Mouse (Mus musculus): Measurements from ENCODE around the gene Slc6a4. TPM values are rescaled to one million over a fixed set of nuclear protein-coding genes. Genes with fewer than 3 reads are reported as not detected.

Slc6a4 gene
- total and polyA plus RNA-seq, 2 experiments from 2014 or later = 12.4 to 23.9 TPM

DNA sequence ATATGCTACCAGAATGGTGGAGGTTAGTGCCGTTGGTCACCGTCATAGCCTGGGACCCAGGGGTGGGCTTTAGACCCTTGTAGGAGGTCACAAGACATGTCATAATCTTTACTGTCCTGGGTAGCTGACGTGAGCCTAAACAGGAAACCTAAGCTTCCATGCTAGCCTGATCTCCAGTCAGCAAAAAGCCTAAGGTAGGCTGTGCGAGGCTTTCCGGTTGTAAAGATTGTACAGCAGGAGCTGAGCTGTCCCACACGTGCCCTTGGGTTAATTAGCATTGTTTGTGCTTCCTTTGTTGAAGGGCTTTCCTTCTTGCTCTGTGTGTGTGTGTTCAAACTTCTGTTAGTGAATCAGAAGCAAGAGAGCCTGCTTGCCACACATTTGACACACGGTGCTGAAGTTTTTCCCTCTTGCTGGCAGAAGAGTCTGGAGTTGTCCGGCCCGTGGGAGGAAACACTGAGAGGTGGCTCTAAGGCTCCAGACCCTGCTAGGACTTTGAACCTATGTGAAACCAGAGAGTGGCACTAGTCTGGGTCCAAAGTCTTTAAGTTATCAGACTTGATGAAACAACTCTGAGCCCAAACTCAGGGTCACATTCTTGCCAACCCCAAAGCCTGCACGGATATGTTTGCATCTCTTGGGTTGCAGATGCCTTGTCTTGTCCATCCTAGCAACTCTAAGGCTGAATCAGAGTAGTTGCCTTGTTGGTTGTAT lies 12.5 kb downstream of the Slc6a4 start:
- Histone ChIP-seq H3K27me3 (ENCODE audit: insufficient read depth, low read length) (no peaks in the 10 kb centered on the region), H3K27ac (no peak overlapping the region), H3K36me3 (ENCODE audit: insufficient read depth, low read length) (no peaks in the 10 kb centered on the region), H3K9ac (replicated peaks; ENCODE audit: low read length) (no peak overlapping the region), H3K4me2 (ENCODE audit: low read depth, low read length) (no peak overlapping the region), H3K4me1 (ENCODE audit: insufficient read depth, low read length) (no peaks in the 10 kb centered on the region), H3K4me3 (ENCODE audit: low read length) (no peak overlapping the region), H3K9me3 (ENCODE audit: low read length) (no peaks in the 10 kb centered on the region)
- 81% methylated on average over 10 of the region's 10 CpGs for WGBS
- DNase-seq (ENCODE audit: low spot score) = no peak
- TF ChIP-seq CTCF (IDR thresholded peaks at IDR 0.05; ENCODE audit: low read depth) = no peak
- no peak for ATAC-seq

GRCm38 (mm10) chr11:77018046-77018445 lies 19.6 kb downstream of the Slc6a4 start:
- no peak overlapping the region for H3K4me2 ChIP-seq (ENCODE audit: low read depth, low read length)
- no peaks in the 10 kb centered on the region for H3K36me3 ChIP-seq (ENCODE audit: insufficient read depth, low read length)
- WGBS = 79% methylated on average over 11 of the region's 11 CpGs
- TF ChIP-seq CTCF (IDR thresholded peaks at IDR 0.05; ENCODE audit: low read depth) = no peak
- H3K27me3 ChIP-seq (ENCODE audit: insufficient read depth, low read length) = no peaks in the 10 kb centered on the region
- DNase-seq (ENCODE audit: low spot score) (no peak), ATAC-seq (no peak)
- no peaks in the 10 kb centered on the region for H3K9me3 ChIP-seq (ENCODE audit: low read length)
- H3K27ac ChIP-seq = no peak overlapping the region
- no peak overlapping the region for H3K4me3 ChIP-seq (ENCODE audit: low read length)
- H3K9ac ChIP-seq (replicated peaks; ENCODE audit: low read length) = no peak overlapping the region
- no peaks in the 10 kb centered on the region for H3K4me1 ChIP-seq (ENCODE audit: insufficient read depth, low read length)

- H3K9ac ChIP-seq (replicated peaks; ENCODE audit: low read length) = no peak overlapping the region
- WGBS = 79% methylated on average over 8 of the region's 8 CpGs
- DNase-seq (ENCODE audit: low spot score) (no peak), ATAC-seq (no peak)
- H3K4me1 ChIP-seq (ENCODE audit: insufficient read depth, low read length) = no peaks in the 10 kb centered on the region
- no peaks in the 10 kb centered on the region for H3K27me3 ChIP-seq (ENCODE audit: insufficient read depth, low read length)
- no peak overlapping the region for H3K4me3 ChIP-seq (ENCODE audit: low read length)
- no peak overlapping the region for H3K27ac ChIP-seq
- H3K36me3 ChIP-seq (ENCODE audit: insufficient read depth, low read length) = no peaks in the 10 kb centered on the region
- no peaks in the 10 kb centered on the region for H3K9me3 ChIP-seq (ENCODE audit: low read length)
- no peak overlapping the region for H3K4me2 ChIP-seq (ENCODE audit: low read depth, low read length)
- TF ChIP-seq CTCF (IDR thresholded peaks at IDR 0.05; ENCODE audit: low read depth) = no peak
These were observed 21.1 kb downstream of the Slc6a4 start for GRCm38 (mm10) chr11:77019539-77019938.

- Histone ChIP-seq H3K4me3 (ENCODE audit: low read length) (no peak overlapping the region), H3K36me3 (ENCODE audit: insufficient read depth, low read length) (no peaks in the 10 kb centered on the region), H3K27ac (no peak overlapping the region), H3K4me1 (ENCODE audit: insufficient read depth, low read length) (no peaks in the 10 kb centered on the region), H3K4me2 (ENCODE audit: low read depth, low read length) (no peak overlapping the region), H3K9ac (replicated peaks; ENCODE audit: low read length) (no peak overlapping the region), H3K9me3 (ENCODE audit: low read length) (no peaks in the 10 kb centered on the region), H3K27me3 (ENCODE audit: insufficient read depth, low read length) (no peaks in the 10 kb centered on the region)
- no peak for TF ChIP-seq CTCF (IDR thresholded peaks at IDR 0.05; ENCODE audit: low read depth)
- ATAC-seq (no peak), DNase-seq (ENCODE audit: low spot score) (no peak)
- WGBS = 70% methylated on average over 9 of the region's 9 CpGs
These were observed 23.5 kb downstream of the Slc6a4 start for GRCm38 (mm10) chr11:77021749-77022396.

DNA sequence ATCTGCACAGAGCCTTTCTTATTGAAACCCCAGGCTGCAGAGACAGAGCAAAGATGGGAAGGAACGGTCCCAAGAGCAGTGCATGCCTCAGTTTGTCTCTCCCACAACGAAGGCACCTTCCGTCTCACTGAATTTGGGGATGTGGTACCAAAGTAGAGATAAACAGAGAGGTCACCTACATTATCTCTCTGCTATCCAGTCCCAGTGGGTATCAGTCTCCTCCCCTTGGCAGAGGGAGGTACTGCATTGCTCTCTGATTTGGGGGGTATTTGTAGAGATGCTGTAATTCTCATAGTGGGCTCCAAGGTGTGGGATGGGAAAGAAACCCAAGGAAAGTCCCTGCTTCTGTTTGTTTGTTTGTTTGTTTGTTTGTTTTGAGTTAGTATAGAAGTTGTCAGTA lies 28.2 kb downstream of the Slc6a4 start:
- WGBS = 72% methylated on average over 3 of the region's 3 CpGs
- TF ChIP-seq CTCF (IDR thresholded peaks at IDR 0.05; ENCODE audit: low read depth) = peak; percentile 37; the same call in 1 of the 2 replicates
- no peak overlapping the region for H3K4me3 ChIP-seq (ENCODE audit: low read length)
- no peaks in the 10 kb centered on the region for H3K9me3 ChIP-seq (ENCODE audit: low read length)
- H3K9ac ChIP-seq (replicated peaks; ENCODE audit: low read length) = no peak overlapping the region
- H3K4me1 ChIP-seq (ENCODE audit: insufficient read depth, low read length) = no peaks in the 10 kb centered on the region
- no peaks in the 10 kb centered on the region for H3K27me3 ChIP-seq (ENCODE audit: insufficient read depth, low read length)
- no peak overlapping the region for H3K27ac ChIP-seq
- ATAC-seq (no peak), DNase-seq (ENCODE audit: low spot score) (no peak)
- no peak overlapping the region for H3K4me2 ChIP-seq (ENCODE audit: low read depth, low read length)
- H3K36me3 ChIP-seq (ENCODE audit: insufficient read depth, low read length) = no peaks in the 10 kb centered on the region

DNA sequence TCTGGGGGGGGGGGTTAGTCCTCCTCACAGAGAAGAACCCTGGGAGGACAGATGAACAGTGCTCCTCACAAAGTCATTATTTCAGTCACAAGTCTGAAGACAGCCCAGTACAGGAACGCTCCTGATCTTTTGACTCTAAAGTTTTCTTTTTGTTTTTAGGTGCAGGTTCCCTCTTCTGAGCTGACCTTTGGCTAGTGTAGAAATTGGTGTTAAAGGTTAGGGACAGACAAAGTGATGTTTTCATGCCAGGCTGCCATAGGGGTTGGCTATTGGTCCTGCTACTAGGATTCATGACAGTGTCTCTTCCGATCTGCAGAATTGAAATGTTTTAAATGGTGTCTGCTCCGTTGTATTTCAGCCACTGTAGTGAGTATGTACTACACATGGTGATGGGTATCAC lies 29.8 kb downstream of the Slc6a4 start:
- Histone ChIP-seq H3K36me3 (ENCODE audit: insufficient read depth, low read length) (no peaks in the 10 kb centered on the region), H3K4me2 (ENCODE audit: low read depth, low read length) (no peak overlapping the region), H3K4me1 (ENCODE audit: insufficient read depth, low read length) (no peaks in the 10 kb centered on the region), H3K27me3 (ENCODE audit: insufficient read depth, low read length) (no peaks in the 10 kb centered on the region), H3K9ac (replicated peaks; ENCODE audit: low read length) (no peak overlapping the region), H3K27ac (no peak overlapping the region), H3K9me3 (ENCODE audit: low read length) (no peaks in the 10 kb centered on the region), H3K4me3 (ENCODE audit: low read length) (no peak overlapping the region)
- TF ChIP-seq CTCF (IDR thresholded peaks at IDR 0.05; ENCODE audit: low read depth) = no peak
- ATAC-seq (no peak), DNase-seq (ENCODE audit: low spot score) (no peak)
- 85% methylated on average over 3 of the region's 3 CpGs for WGBS

All from hindbrain, postnatal 0 days (tissue).